Comparison of ENCODE assay signal across 7 mouse cellular contexts in the genomic region with DNA sequence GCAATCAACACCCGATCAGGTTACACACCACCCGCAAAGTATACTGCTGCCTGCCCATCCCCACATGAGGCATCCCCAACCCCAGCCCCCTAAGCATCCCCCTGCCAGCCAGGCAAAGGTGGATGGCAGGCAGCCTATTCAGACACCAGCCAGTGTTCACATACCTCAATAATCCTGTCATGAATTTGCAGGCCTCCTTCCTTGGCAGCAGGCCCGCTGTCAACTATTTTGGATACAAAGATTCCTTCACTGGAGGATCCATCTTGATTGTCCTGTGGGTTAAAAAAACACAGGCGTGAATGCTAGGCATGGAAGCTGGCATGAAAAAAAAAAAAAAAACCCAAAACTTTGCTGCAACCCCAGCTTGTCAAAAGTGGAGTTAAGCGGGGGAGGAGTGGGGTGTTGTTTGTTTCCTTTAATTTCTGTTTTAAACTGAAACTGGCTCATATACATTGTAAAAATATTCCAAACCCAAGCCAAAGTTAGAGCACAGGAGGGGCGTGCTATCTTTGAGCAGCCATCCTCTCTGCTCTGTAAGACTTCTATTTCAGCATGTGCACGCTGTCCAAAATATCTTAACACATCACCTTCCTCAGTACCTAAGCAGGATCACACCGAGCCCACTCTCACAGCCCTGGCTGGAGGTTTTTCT. TPM values are rescaled to one million over a fixed set of nuclear protein-coding genes. Genes with fewer than 3 reads are reported as not detected.
DNase-seq lines count a peak whose midpoint lies in the region; ATAC-seq and TF ChIP-seq lines count a peak whose summit lies in the region.

No protein-coding gene starts in this region.

- H3K9me3 ChIP-seq in heart, embryonic 14.5 days (ENCODE audit: control insufficient read depth, low read length), result no peaks in the 10 kb centered on the region
- no peaks in the 10 kb centered on the region for H3K9me3 ChIP-seq in limb, embryonic 14.5 days (ENCODE audit: control insufficient read depth, low read length)

- DNase-seq in 3T3-L1 (ENCODE audit: low read depth, low spot score) (peak; percentile 91), adipocyte (ENCODE audit: low spot score) (peak; percentile 71)
- peak; percentile 37 for DNase-seq in limb, embryonic 14.5 days (ENCODE audit: low spot score)
- no peak for DNase-seq in spleen, adult 12 weeks (ENCODE audit: low spot score)
- no peak for DNase-seq in cerebellum, adult 9-10 months

- ATAC-seq in heart, embryonic 14.5 days (ENCODE audit: insufficient number of reproducible peaks, insufficient read depth, low FRiP score, low read depth), result peak; percentile 58; the same call in 1 of the 2 replicates
- peak; percentile 78 for ATAC-seq in limb, embryonic 14.5 days (ENCODE audit: low FRiP score, low read depth)
- no peak for ATAC-seq in CD4-positive, CD25-positive, alpha-beta regulatory T cell, adult 4 months

- H3K27ac ChIP-seq in heart, embryonic 14.5 days (replicated peaks in 1 of 2; ENCODE audit: control insufficient read depth in 1 of 2, insufficient read depth in 1 of 2, low read depth in 2 of 2, low read length in 2 of 2), result peak overlapping the region; percentile 84 to 92
- peak overlapping the region; percentile 55 for H3K27ac ChIP-seq in limb, embryonic 14.5 days (replicated peaks; ENCODE audit: low read depth, low read length)

- H3K4me3 ChIP-seq in heart, embryonic 14.5 days (ENCODE audit: control insufficient read depth in 1 of 2, insufficient read depth in 1 of 2, low read depth in 1 of 2, low read length in 2 of 2), result 0 out of 4 replicates have a peak overlapping the region, but pooled peaks of 1 of the 2 experiments have one; percentile 7
- no peak overlapping the region for H3K4me3 ChIP-seq in limb, embryonic 14.5 days (replicated peaks; ENCODE audit: low read length)

- no peak overlapping the region for H3K9ac ChIP-seq in heart, embryonic 14.5 days (ENCODE audit: low read length)
- H3K9ac ChIP-seq in limb, embryonic 14.5 days (ENCODE audit: low read depth, low read length, severe bottlenecking), result no peak overlapping the region

- H3K27me3 ChIP-seq in heart, embryonic 14.5 days (ENCODE audit: control insufficient read depth, insufficient read depth, low read length), result no peaks in the 10 kb centered on the region
- H3K27me3 ChIP-seq in limb, embryonic 14.5 days (ENCODE audit: control insufficient read depth, insufficient read depth, low read length), result no peaks in the 10 kb centered on the region

- no peak for TF ChIP-seq POLR2A in limb, embryonic 14.5 days (IDR thresholded peaks at IDR 0.05; ENCODE audit: borderline replicate concordance, extremely low read depth, insufficient read depth, insufficient read length)

- WGBS in heart, embryonic 14.5 days, result 13% methylated on average over 8 of the region's 8 CpGs
- WGBS in limb, embryonic 14.5 days, result 42% methylated on average over 8 of the region's 8 CpGs

- peak overlapping the region; percentile 47 for H3K4me2 ChIP-seq in heart, embryonic 14.5 days (ENCODE audit: low read length)
- no peak overlapping the region for H3K4me2 ChIP-seq in limb, embryonic 14.5 days (replicated peaks; ENCODE audit: low read depth, low read length, severe bottlenecking)

- H3K4me1 ChIP-seq in heart, embryonic 14.5 days (ENCODE audit: control insufficient read depth in 2 of 2, insufficient read depth in 2 of 2, low read length in 2 of 2), result peaks cover 27 to 75% of the 10 kb centered on the region in 2 experiments
- H3K4me1 ChIP-seq in limb, embryonic 14.5 days (ENCODE audit: control insufficient read depth, insufficient read depth, low read length), result peaks cover 20% of the 10 kb centered on the region

- peaks cover 6% of the 10 kb centered on the region; the same call in 1 of the 2 replicates for H3K36me3 ChIP-seq in heart, embryonic 14.5 days (ENCODE audit: control insufficient read depth, insufficient read depth, low read length)
- peaks cover 8% of the 10 kb centered on the region for H3K36me3 ChIP-seq in limb, embryonic 14.5 days (ENCODE audit: control insufficient read depth, insufficient read depth, low read length)

RNA-seq across cellular contexts. Expression of a gene that starts 23.3 kb away (rescaled TPM):
- 14.5 and 16.5 TPM in 2 replicates for polyA plus RNA-seq in heart, embryonic 14.5 days (2014; fragmentation: Nextera tagmentation; extraction: Ambion mirVana)
- 37.9 and 40.0 TPM in 2 replicates for polyA plus RNA-seq in limb, embryonic 14.5 days (2012; rRNA removed)
- 16.1 and 16.5 TPM in 2 replicates for polyA plus RNA-seq in limb, embryonic 14.5 days (2014; fragmentation: Nextera tagmentation; extraction: Ambion mirVana)
- not detected for polyA plus RNA-seq in CD4-positive, CD25-positive, alpha-beta regulatory T cell, adult 4 months (2017; shearing (Covaris generic))

Comparison
In these comparisons a context has a peak if more than half of its experiments do, and no peak if none do; other contexts are left out.
1. DNase-seq: peak in 3T3-L1 (single experiment), adipocyte (single experiment) and limb, embryonic 14.5 days (single experiment); none in spleen, adult 12 weeks (single experiment) and cerebellum, adult 9-10 months (single experiment).
2. RNA of a gene that starts 23.3 kb away (polyA plus RNA-seq): 16.1 to 40.0 TPM in limb, embryonic 14.5 days and 14.5 to 16.5 TPM in heart, embryonic 14.5 days; not detected in CD4-positive, CD25-positive, alpha-beta regulatory T cell, adult 4 months; every median in the first group is over 10 times any median in the second.